ENCODE assay signal across 25 mouse cellular contexts in genomic region chr12:37507406-37507805, GRCm38 (mm10).
DNase-seq lines count a peak whose midpoint lies in the region; ATAC-seq and TF ChIP-seq lines count a peak whose summit lies in the region.
"Had no signal": no experiment of that assay in that cellular context is flagged by ENCODE, and none has a peak within 500 bp of the region (broad histone marks: within the 10 kb centered on the region; RNA-seq: fewer than 3 reads in every experiment).

No protein-coding gene starts in this region.

- H3K4me3 ChIP-seq in forebrain, embryonic 13.5 days: no peak overlapping the region
- H3K4me3 ChIP-seq in forebrain, postnatal 0 days (ENCODE audit: low read depth, low read length): no peak overlapping the region
- H3K4me3 ChIP-seq: embryonic facial prominence, embryonic 13.5 days; forebrain, embryonic 10.5 days; gastrocnemius, adult 2 months; hindbrain, embryonic 13.5 days; intestine, embryonic 15.5 days had no signal

- peak; percentile 43; the same call in 1 of the 2 replicates for ATAC-seq in forebrain, embryonic 13.5 days
- no peak for ATAC-seq in forebrain, postnatal 0 days
- ATAC-seq: activated CD4-positive, CD25-positive, alpha-beta regulatory T cell, adult 4 months; CD4-positive, CD25-positive, alpha-beta regulatory T cell, adult 4 months; forebrain, embryonic 16.5 days; hindbrain, embryonic 16.5 days; intestine, embryonic 15.5 days had no signal

- no peak for DNase-seq in forebrain, postnatal 0 days
- peak; percentile 26 for DNase-seq in Muller cell, postnatal 12 days (ENCODE audit: inconsistent ontology term)
- peak; percentile 25 for DNase-seq in brain, embryonic 14.5 days (ENCODE audit: low read depth)
- DNase-seq in retina, embryonic 14.5 days (ENCODE audit: low spot score): peak; percentile 37
- DNase-seq in urinary bladder, adult 2 months (ENCODE audit: low spot score): no peak
- no peak for DNase-seq in layer of hippocampus, postnatal 25 days (ENCODE audit: extremely low spot score in 1 of 2, low spot score in 1 of 2)
- DNase-seq: adrenal gland, adult 8-10 months; adrenal gland, postnatal 36 days; cerebellum, adult 11 months; cerebellum, adult 2 months; cerebellum, adult 9-11 months; cerebellum, postnatal 25 days; gastrocnemius, adult 2 months; gastrocnemius, postnatal 14 days; heart, adult 11 months had no signal

- TF ChIP-seq POLR2A in brain, embryonic 14.5 days (IDR thresholded peaks at IDR 0.05; ENCODE audit: borderline replicate concordance, extremely low read depth, insufficient read depth, insufficient read length, poor library complexity, severe bottlenecking): no peak

- H3K27me3 ChIP-seq in forebrain, embryonic 13.5 days: no peaks in the 10 kb centered on the region
- H3K27me3 ChIP-seq in forebrain, postnatal 0 days (ENCODE audit: insufficient read depth, low read length): no peaks in the 10 kb centered on the region
- H3K27me3 ChIP-seq: embryonic facial prominence, embryonic 13.5 days; hindbrain, embryonic 13.5 days; intestine, embryonic 15.5 days had no signal

- H3K27ac ChIP-seq in forebrain, embryonic 13.5 days: no peak overlapping the region
- H3K27ac ChIP-seq in forebrain, postnatal 0 days (ENCODE audit: low read depth, low read length): no peak overlapping the region
- H3K27ac ChIP-seq: embryonic facial prominence, embryonic 13.5 days; forebrain, embryonic 10.5 days; gastrocnemius, adult 2 months; hindbrain, embryonic 13.5 days; intestine, embryonic 15.5 days had no signal

- H3K4me2 ChIP-seq in forebrain, embryonic 13.5 days: no peak overlapping the region
- no peak overlapping the region for H3K4me2 ChIP-seq in forebrain, postnatal 0 days (ENCODE audit: low read depth)
- H3K4me2 ChIP-seq: embryonic facial prominence, embryonic 13.5 days; heart, embryonic 11.5 days; hindbrain, embryonic 13.5 days; intestine, embryonic 15.5 days had no signal

- no peaks in the 10 kb centered on the region for H3K4me1 ChIP-seq in forebrain, embryonic 13.5 days
- no peaks in the 10 kb centered on the region for H3K4me1 ChIP-seq in forebrain, postnatal 0 days (ENCODE audit: insufficient read depth)
- H3K4me1 ChIP-seq: embryonic facial prominence, embryonic 13.5 days; forebrain, embryonic 10.5 days; hindbrain, embryonic 13.5 days; intestine, embryonic 15.5 days had no signal

- no peaks in the 10 kb centered on the region for H3K9me3 ChIP-seq in forebrain, embryonic 13.5 days (replicated peaks)
- no peaks in the 10 kb centered on the region for H3K9me3 ChIP-seq in forebrain, postnatal 0 days (ENCODE audit: low read length)
- H3K9me3 ChIP-seq: embryonic facial prominence, embryonic 13.5 days; forebrain, embryonic 10.5 days; hindbrain, embryonic 13.5 days; intestine, embryonic 15.5 days had no signal

- no peaks in the 10 kb centered on the region for H3K36me3 ChIP-seq in forebrain, embryonic 13.5 days (ENCODE audit: poor library complexity, severe bottlenecking)
- H3K36me3 ChIP-seq in forebrain, postnatal 0 days (ENCODE audit: insufficient read depth): no peaks in the 10 kb centered on the region
- H3K36me3 ChIP-seq: embryonic facial prominence, embryonic 13.5 days; forebrain, embryonic 10.5 days; hindbrain, embryonic 13.5 days; intestine, embryonic 15.5 days had no signal

- H3K9ac ChIP-seq in forebrain, embryonic 13.5 days: no peak overlapping the region
- no peak overlapping the region for H3K9ac ChIP-seq in forebrain, postnatal 0 days
- H3K9ac ChIP-seq: embryonic facial prominence, embryonic 13.5 days; hindbrain, embryonic 13.5 days; intestine, embryonic 15.5 days had no signal

- WGBS in forebrain, embryonic 13.5 days: 56% methylated on average over 1 of the region's 1 CpGs
- whole genome bisulfite sequencing in forebrain, postnatal 0 days: 33% methylated on average over 1 of the region's 1 CpGs

- no peak for TF ChIP-seq CTCF in forebrain, postnatal 0 days (IDR thresholded peaks at IDR 0.05; ENCODE audit: low read depth)
- TF ChIP-seq CTCF in brain, embryonic 14.5 days (IDR thresholded peaks at IDR 0.05; ENCODE audit: borderline replicate concordance, extremely low read depth, insufficient read depth, insufficient read length): no peak

Comparison
In these comparisons a context has a peak if more than half of its experiments do, and no peak if none do; other contexts are left out.
1. DNase-seq: peak in Muller cell, postnatal 12 days (single experiment), brain, embryonic 14.5 days (single experiment) and retina, embryonic 14.5 days (single experiment); none in forebrain, postnatal 0 days (single experiment), urinary bladder, adult 2 months (single experiment) and layer of hippocampus, postnatal 25 days (0 of 2).